Mouse (Mus musculus): Measurements from ENCODE around the gene Ppp1ca.
A peak's percentile ranks its signal among the peaks of the same experiment; 100 is the strongest.

Ppp1ca gene

DNA sequence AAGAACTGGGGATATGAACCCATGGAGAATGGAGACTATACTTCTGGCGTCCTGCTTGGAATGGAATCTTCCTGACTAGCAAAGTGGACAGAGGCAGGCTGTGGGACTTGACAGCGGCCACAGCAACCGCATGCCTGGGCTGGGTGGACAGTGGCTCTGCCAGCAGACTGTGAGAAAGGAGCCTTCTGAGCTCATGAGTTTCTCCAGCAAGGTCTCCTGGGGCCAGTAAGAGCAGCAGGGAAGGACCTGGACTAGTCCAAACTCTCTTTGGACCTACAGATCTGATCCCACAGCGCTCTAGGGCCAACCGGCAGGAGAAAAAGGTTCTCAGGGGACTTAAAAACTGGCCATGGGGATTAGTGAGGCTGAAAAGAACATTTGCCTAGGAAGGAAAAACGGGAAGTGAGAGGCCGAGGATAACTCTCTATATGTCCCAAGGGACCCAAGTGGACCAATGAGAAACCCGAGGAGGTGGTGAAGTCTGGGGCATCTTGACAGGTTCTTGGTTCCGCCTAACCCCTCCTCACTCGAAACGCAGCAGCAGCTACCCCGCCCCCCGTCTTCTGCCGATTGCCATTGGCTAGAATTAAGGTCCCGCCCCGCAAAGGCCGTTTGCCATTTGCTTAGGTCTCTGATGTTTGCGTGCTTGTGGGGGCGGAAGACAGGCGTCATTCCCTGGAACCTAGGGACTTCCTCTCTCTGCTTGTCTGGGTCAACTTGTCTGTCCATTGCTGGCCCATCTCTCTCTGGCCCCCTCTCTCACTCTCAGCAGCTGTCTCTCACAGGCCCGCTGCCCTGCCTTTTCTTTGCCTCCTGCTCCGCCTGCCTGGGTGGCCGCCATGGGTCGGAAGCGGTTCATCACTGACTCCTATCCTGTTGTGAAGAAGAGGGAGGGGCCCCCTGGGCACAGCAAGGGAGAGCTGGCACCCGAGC, 39.7 kb downstream of the Ppp1ca start, which contains the start of gene Pold4:
Gene Pold4, plus strand, starts transcription at position 647 of the 933 bp plus-strand sequence.
- DNase-seq (ENCODE audit: low spot score in 2 of 2) = peak; percentile 98 to 99

DNA sequence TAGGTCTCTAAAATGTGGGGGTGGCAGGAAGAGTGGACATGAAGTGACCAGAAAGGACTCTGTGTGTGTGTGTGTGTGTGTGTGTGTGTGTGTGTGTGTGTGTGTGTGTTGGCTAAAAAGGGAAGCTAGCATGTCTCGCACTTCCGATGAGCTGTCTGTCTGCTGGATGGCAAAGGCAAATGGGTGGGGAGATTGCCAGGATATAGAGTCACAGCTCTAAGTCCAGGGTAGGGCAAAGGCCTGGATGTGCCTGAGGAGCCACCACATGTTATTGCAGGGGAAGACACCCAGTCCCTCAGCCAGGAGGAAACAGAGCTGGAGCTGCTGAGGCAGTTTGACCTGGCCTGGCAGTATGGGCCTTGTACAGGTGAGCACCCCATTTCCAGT, 40.3 kb downstream of the Ppp1ca start:
- DNase-seq (ENCODE audit: low spot score in 2 of 2) = no peak

DNA sequence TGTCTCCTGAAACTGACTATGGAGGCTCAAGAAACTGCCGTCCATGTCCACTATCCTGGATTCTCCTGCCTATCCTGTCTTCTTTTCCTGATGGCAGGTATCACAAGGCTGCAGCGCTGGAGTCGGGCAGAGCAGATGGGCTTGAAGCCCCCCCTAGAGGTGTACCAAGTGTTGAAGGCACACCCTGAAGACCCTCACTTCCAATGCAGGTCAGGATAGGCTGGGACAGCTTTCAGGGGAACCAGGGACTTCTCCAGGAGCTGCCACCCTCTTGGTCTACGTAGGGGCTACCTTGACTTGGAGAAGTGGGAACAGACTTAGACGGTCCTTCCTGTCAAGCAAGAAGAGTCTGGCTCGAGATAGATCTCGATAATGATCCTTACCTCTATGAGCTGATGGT, 40.8 kb downstream of the Ppp1ca start:
- DNase-seq (ENCODE audit: low spot score in 2 of 2) = no peak

DNA sequence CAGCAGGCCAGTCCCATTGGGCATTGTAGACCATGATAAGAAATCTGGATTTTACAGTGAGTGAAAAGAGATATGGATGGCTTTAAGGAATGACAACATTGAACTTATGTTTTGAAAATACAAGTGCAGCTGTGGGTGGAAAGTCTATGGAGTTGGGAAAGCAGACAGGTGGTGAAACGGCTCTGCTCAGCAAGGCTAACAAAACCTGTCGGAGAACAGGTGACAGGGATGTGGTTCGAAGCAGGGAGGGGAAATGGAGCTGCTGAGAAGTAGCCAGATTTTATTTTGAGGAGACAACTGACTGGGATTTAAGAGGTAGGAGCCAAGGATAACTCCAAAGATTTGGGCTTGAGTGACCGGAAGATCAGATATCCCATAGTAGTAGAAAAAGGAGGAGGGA, 42.7 kb downstream of the Ppp1ca start:
- DNase-seq (ENCODE audit: low spot score in 2 of 2) = no peak

DNA sequence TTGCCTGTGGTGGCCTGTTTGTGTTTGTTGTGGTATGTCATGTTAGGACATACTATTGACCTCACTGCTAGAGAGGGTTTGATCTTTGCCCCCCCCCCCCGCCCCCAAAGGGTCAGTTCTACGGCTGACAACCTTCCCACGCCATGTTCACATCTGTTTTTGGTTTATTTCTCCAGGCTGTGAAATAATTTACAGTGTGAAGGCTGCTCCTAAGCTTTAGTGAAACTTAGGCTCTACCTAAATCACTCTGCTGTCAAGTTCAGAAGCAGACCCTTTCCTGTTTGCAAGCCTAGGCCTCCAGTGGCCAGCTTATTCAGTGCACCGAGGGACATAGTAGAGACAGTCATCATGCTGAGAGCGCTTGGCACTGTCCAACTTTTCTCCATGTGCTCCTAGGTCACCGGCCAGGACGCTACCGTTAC, 48.4 kb downstream of the Ppp1ca start:
- DNase-seq (ENCODE audit: low spot score in 2 of 2) = no peak

DNA sequence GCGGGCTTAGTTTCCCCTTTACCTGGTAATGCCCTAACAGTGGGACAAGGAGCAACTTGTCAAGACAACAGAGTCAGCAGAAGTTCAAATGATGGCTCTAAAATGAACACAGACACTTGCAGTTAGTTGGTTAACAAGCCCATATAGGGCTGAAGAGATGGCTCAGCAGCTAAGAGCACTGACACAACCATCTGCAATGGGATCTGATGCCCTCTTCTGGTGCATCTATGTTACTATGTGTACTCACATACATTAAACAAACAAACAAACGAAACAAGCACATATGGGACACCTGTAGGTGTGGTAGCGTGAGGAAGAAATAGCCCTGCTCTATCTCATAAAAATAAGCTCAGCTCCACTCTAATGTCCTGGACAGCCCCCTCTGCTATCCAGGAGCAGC, 50.6 kb downstream of the Ppp1ca start:
- no peak for DNase-seq (ENCODE audit: low spot score in 2 of 2)

DNA sequence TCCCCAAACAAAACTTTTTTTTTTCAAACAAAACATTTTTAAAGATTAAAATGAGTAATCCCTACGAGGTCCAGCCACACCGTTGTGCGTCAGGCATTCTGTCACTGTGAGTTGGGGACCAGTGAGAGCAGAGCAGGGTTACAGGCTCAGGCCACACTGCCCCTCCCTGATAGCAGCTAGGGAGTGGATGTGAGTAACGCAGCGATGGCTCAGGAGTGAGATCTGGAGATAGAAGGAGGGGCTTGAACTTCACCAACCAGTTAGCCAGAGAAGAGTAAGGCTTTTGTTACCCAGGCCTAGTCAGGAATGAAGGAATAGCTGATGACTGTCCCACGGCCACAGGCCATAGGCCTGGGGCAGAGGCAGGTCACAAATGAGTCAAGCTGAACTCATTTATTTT, 52.9 kb downstream of the Ppp1ca start:
- no peak for DNase-seq (ENCODE audit: low spot score in 2 of 2)

All from heart, adult 9 months (tissue).